Mouse (Mus musculus) T-helper 2 cell (primary cell): ENCODE results near the gene Oog2.
"Not testable (repeated sequence)": the region's sequence is repeated elsewhere in the genome, so short reads cannot be mapped to it uniquely, and the experiment has no call there.

ENCODE experiments used
- in situ Hi-C: fragments of 300-600 bp; cut with MboI, MseI; formaldehyde crosslinking; loops from one replicate; pipeline ENCODE4 v1.15.1; 2025; ENCODE audit warnings: high pct_unique_total_duplicates

Oog2 gene

GRCm38 (mm10) chr4:144190419-144190818, at the start of gene Oog2:
TSS of gene Oog2 (plus strand) at chr4:144190719.
- in situ Hi-C loops: no loop called here

- in situ Hi-C loops: no loop called here
Observed at GRCm38 (mm10) chr4:144162563-144162962, 28.0 kb upstream of the Oog2 start, which contains the start of gene Oog3. TSS of gene Oog3 (minus strand) at chr4:144162663.

GRCm38 (mm10) chr4:144213218-144213617, 22.7 kb downstream of the Oog2 start, which contains the start of gene C87977:
TSS of gene C87977 (minus strand) at chr4:144213318.
- in situ Hi-C loops: not testable (repeated sequence)
